Mouse (Mus musculus) cerebellum, adult 9-10 months (tissue): ENCODE measurements around the gene Pold4.

ENCODE experiments used
- DNase-seq: peaks from one replicate; pipeline ENCODE4 v3.0.0; 2022

Gene Pold4

GRCm38 (mm10) chr19:4280425-4280824, 48.7 kb downstream of the Pold4 start:
- DNase-seq = no peak

GRCm38 (mm10) chr19:4282898-4283553, 51.3 kb downstream of the Pold4 start, which contains the start of gene Ankrd13d:
Ankrd13d (minus strand) TSS chr19:4283137.
- DNase-seq = peak; percentile 89
